Mouse (Mus musculus): Measurements from ENCODE around the gene Crlf3. TPM values are rescaled to one million over a fixed set of nuclear protein-coding genes. Genes with fewer than 3 reads are reported as not detected.
A peak's percentile ranks its signal among the peaks of the same experiment; 100 is the strongest.

Gene Crlf3
- polyA plus RNA-seq, 1 experiment from 2014 or later, result 26.5 TPM

DNA sequence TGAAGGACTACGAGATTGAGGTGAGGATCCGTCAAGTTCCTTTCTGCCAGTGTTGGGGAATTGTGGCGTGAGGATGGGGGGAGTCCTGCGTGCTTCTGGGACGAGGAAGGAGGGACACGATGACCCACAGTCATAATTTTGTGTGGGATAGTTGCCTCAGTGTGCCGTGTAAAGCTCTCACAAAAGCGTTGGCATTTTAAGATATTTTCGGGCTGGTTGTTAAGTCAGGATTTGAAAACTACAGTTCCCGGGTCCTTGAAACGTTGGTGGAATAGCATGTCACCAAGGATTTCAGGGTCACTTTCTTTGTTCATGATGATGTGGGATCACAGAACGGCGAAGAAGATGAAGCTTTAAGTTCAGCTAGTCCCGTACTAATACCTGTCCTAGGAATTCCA lies 9.0 kb upstream of the Crlf3 start:
- 0 out of 2 replicates have a peak, but pooled peaks cover under 1% of the 10 kb centered on the region for H3K36me3 ChIP-seq (ENCODE audit: insufficient read depth, low read length)
- no peaks in the 10 kb centered on the region for H3K9me3 ChIP-seq (replicated peaks; ENCODE audit: low read length)
- ATAC-seq (replicated peaks; ENCODE audit: low FRiP score, low read depth) (no peak), DNase-seq (ENCODE audit: low spot score) (no peak)
- H3K27me3 ChIP-seq (ENCODE audit: insufficient read depth, low read length), result no peaks in the 10 kb centered on the region
- H3K4me3 ChIP-seq (replicated peaks; ENCODE audit: low read depth, low read length), result peak overlapping the region; percentile 99
- H3K27ac ChIP-seq, result no peak overlapping the region
- 0% methylated on average over 14 of the region's 14 CpGs for WGBS
- no peaks in the 10 kb centered on the region for H3K4me1 ChIP-seq (replicated peaks; ENCODE audit: insufficient read depth, low read length)
- peak overlapping the region; percentile 75 for H3K4me2 ChIP-seq (ENCODE audit: low read length)
- no peak for TF ChIP-seq CTCF (IDR thresholded peaks at IDR 0.05; ENCODE audit: low read depth)
- peak overlapping the region; percentile 93 for H3K9ac ChIP-seq (ENCODE audit: low read depth, low read length)

DNA sequence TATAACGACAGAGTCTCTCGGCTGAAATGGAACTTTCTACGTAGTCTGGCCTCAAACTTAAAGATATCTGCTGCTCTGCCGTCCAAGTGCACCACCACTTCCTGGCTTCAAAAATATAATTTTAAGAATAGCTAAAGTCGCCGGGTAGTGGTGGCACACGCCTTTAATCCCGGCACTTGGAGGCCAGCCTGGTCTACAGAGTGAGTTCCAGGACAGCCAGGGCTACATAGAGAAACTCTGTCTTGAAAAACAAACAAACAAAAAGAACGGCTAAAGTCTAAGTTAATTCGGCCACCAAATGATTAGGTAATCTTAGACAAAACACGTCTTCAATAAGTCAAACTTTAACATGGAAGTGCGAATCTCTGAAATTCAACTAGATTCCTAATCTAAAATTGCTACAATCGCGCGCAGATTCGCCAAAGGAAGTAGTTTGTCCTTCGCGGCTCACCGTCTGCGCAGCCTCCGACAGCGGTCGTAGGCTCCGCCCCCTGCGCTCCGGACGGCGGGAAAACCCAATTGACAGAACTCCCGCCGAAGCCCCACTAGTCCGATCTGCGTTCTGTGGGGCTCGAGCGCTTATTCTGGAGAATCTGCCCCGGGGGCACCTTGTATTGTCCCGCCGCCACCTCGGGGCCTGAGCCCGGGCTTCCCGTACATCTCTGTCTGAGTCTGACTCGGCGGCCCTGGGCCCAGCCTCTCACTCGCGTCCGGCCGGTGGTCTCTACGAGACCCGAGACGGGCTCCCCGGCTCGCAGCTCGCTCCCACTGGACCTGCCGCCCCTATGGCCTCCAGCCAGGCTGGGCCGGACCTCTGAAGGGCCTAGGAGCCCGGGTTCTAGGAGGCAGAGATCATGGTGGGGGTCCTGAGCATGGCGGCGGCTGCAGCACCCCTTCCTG lies 8.4 kb upstream of the Crlf3 start, which contains the start of gene Atad5:
Gene Atad5 (plus strand): TSS at position 484 of the 900 bp plus-strand sequence.
- no peak for TF ChIP-seq CTCF (IDR thresholded peaks at IDR 0.05; ENCODE audit: low read depth)
- no peaks in the 10 kb centered on the region for H3K27me3 ChIP-seq (ENCODE audit: insufficient read depth, low read length)
- H3K4me3 ChIP-seq (replicated peaks; ENCODE audit: low read depth, low read length), result peak within 1 kb of the TSS; percentile 99
- DNase-seq (ENCODE audit: low spot score), result peak; percentile 93
- no peaks in the 10 kb centered on the region for H3K9me3 ChIP-seq (replicated peaks; ENCODE audit: low read length)
- H3K9ac ChIP-seq (ENCODE audit: low read depth, low read length), result peak within 1 kb of the TSS; percentile 93
- peak within 1 kb of the TSS; percentile 36; the same call in 1 of the 2 replicates for H3K27ac ChIP-seq
- 5% methylated on average over 57 of the region's 57 CpGs for WGBS
- ATAC-seq (replicated peaks; ENCODE audit: low FRiP score, low read depth), result peak; percentile 65
- peak within 1 kb of the TSS; percentile 75 for H3K4me2 ChIP-seq (ENCODE audit: low read length)
- no peaks in the 10 kb centered on the region for H3K4me1 ChIP-seq (replicated peaks; ENCODE audit: insufficient read depth, low read length)
- no peaks in the 10 kb centered on the region for H3K36me3 ChIP-seq (ENCODE audit: insufficient read depth, low read length)

DNA sequence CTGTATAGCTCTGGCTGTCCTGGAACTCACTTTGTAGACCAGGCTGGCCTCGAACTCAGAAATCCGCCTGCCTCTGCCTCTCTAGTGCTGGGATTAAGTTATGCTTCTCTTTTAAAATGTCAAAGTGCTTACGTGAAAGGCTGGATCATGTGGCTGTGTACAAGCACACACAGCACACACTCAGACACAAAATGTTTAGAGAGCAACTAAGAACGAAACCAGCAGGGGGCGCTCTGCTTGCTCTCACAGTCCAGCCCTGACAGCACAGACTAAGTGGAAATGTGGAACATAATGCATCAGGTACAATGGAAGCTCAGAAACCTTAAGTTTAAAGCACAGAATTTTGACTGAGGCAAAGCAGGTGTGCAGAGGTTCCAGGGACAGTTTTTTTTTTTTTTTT lies 6.1 kb upstream of the Crlf3 start:
- Histone ChIP-seq H3K27ac (no peak overlapping the region), H3K27me3 (ENCODE audit: insufficient read depth, low read length) (no peaks in the 10 kb centered on the region), H3K4me3 (replicated peaks; ENCODE audit: low read depth, low read length) (no peak overlapping the region), H3K36me3 (ENCODE audit: insufficient read depth, low read length) (no peaks in the 10 kb centered on the region), H3K4me2 (ENCODE audit: low read length) (no peak overlapping the region), H3K9ac (ENCODE audit: low read depth, low read length) (no peak overlapping the region), H3K4me1 (replicated peaks; ENCODE audit: insufficient read depth, low read length) (no peaks in the 10 kb centered on the region), H3K9me3 (replicated peaks; ENCODE audit: low read length) (no peaks in the 10 kb centered on the region)
- WGBS, result 17% methylated on average over 5 of the region's 5 CpGs
- DNase-seq (ENCODE audit: low spot score) (peak; percentile 87), ATAC-seq (replicated peaks; ENCODE audit: low FRiP score, low read depth) (peak; percentile 72)
- TF ChIP-seq CTCF (IDR thresholded peaks at IDR 0.05; ENCODE audit: low read depth), result peak; percentile 91

DNA sequence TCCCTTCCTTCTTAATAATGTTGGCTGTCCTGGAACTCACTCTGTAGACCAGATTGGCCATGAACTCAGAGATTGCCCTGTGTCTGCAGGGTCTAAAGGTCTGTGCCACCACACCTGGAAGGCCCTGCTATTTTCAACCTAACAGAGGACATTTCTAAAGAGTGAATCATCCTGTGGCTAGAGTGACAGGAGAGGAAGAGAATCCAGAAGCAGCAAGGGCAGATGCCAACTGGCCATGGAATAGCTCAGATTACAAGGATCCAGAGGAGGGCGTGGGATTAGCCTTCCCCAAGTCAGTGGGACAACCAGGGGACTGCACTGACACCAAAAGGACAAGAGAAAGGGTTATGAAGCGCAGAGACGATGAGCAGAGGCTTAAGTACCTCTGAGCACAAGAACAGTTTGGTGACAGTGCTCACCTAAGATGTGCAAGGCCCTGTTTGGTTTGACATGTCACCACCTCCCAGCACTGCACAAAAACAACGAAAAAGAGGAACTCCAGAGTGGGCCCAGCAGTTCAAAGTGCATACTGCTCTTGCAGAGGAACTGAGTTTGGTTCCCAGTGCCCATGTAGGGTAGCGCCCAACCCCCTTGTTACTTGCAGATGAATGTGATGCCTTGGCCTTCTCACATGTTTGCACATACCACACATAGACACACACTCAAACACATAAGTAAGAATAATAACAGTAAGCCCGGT lies 4.7 kb upstream of the Crlf3 start:
- Histone ChIP-seq H3K9ac (ENCODE audit: low read depth, low read length) (no peak overlapping the region), H3K4me3 (replicated peaks; ENCODE audit: low read depth, low read length) (no peak overlapping the region), H3K4me2 (ENCODE audit: low read length) (no peak overlapping the region), H3K9me3 (replicated peaks; ENCODE audit: low read length) (no peaks in the 10 kb centered on the region), H3K27ac (no peak overlapping the region), H3K36me3 (ENCODE audit: insufficient read depth, low read length) (no peaks in the 10 kb centered on the region), H3K4me1 (replicated peaks; ENCODE audit: insufficient read depth, low read length) (no peaks in the 10 kb centered on the region), H3K27me3 (ENCODE audit: insufficient read depth, low read length) (no peaks in the 10 kb centered on the region)
- ATAC-seq (replicated peaks; ENCODE audit: low FRiP score, low read depth), result no peak
- no peak for DNase-seq (ENCODE audit: low spot score)
- no peak for TF ChIP-seq CTCF (IDR thresholded peaks at IDR 0.05; ENCODE audit: low read depth)
- WGBS, result 67% methylated on average over 6 of the region's 6 CpGs

DNA sequence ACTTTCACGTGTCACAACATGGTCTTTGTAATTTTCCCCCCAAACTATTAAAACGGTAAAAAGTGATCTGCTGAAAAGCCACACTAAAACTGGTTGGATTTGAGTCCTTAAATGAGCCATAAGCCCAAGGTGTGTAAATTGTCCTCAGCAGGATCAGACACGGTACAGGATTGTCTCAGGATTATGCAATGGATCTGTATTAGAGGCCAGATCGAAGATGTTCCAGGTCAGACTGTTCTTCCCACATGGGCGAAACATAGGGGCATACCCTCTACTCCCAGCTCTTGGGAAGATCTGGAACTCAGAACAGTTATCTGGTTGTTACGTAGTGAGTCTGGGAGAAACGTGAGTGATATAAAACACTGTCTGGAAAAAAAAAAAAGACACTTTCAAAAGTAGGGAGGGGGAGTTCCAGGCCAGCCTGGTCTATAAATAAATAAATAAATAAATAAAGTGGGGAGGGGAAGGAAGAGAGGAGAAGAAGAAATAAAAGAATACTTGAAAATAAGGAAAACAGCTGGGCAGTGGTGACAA lies 1.1 kb upstream of the Crlf3 start:
- H3K27me3 ChIP-seq (ENCODE audit: insufficient read depth, low read length), result no peaks in the 10 kb centered on the region
- H3K27ac ChIP-seq, result peak overlapping the region; percentile 91
- peak overlapping the region; percentile 75; the same call in 1 of the 2 replicates for H3K4me2 ChIP-seq (ENCODE audit: low read length)
- DNase-seq (ENCODE audit: low spot score) (no peak), ATAC-seq (replicated peaks; ENCODE audit: low FRiP score, low read depth) (no peak)
- 0 out of 2 replicates have a peak, but pooled peaks cover 8% of the 10 kb centered on the region for H3K4me1 ChIP-seq (replicated peaks; ENCODE audit: insufficient read depth, low read length)
- no peak overlapping the region for H3K9ac ChIP-seq (ENCODE audit: low read depth, low read length)
- H3K9me3 ChIP-seq (replicated peaks; ENCODE audit: low read length), result no peaks in the 10 kb centered on the region
- TF ChIP-seq CTCF (IDR thresholded peaks at IDR 0.05; ENCODE audit: low read depth), result no peak
- H3K4me3 ChIP-seq (replicated peaks; ENCODE audit: low read depth, low read length), result no peak overlapping the region; the same call in 1 of the 2 replicates
- no peaks in the 10 kb centered on the region for H3K36me3 ChIP-seq (ENCODE audit: insufficient read depth, low read length)
- WGBS, result 76% methylated on average over 7 of the region's 7 CpGs

DNA sequence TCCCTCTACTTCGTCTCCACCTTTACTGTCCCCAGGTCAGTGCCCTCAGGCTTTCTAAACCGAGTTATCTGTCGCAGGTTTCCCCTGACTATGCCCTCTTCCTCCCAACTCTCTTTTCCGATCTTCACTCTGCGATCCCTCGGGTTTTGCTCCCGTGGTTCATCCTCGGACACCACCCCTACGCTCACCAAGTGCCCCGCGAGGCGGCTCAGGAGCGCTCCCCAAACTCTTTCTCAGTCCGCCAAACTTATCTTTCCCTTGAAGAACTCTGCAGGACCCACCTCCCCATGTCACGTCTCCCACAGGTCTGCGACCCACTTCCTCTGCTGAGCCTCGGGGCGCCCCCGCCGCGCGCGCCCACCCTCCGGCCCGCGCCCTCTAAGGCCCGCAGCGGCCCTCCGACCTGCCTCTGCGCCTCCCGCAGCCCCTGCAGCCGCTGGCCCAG lies 388 bp downstream of the Crlf3 start:
- H3K4me1 ChIP-seq (replicated peaks; ENCODE audit: insufficient read depth, low read length), result 0 out of 2 replicates have a peak, but pooled peaks cover 8% of the 10 kb centered on the region
- ATAC-seq (replicated peaks; ENCODE audit: low FRiP score, low read depth) (peak; percentile 40), DNase-seq (ENCODE audit: low spot score) (peak; percentile 52)
- TF ChIP-seq CTCF (IDR thresholded peaks at IDR 0.05; ENCODE audit: low read depth), result no peak
- WGBS, result under 1% methylated on average over 32 of the region's 32 CpGs
- no peaks in the 10 kb centered on the region for H3K9me3 ChIP-seq (replicated peaks; ENCODE audit: low read length)
- H3K9ac ChIP-seq (ENCODE audit: low read depth, low read length), result peak overlapping the region; percentile 95
- no peaks in the 10 kb centered on the region for H3K36me3 ChIP-seq (ENCODE audit: insufficient read depth, low read length)
- peak overlapping the region; percentile 91 for H3K27ac ChIP-seq
- H3K4me2 ChIP-seq (ENCODE audit: low read length), result peak overlapping the region; percentile 75
- no peaks in the 10 kb centered on the region for H3K27me3 ChIP-seq (ENCODE audit: insufficient read depth, low read length)
- peak overlapping the region; percentile 94 for H3K4me3 ChIP-seq (replicated peaks; ENCODE audit: low read depth, low read length)

Measured in kidney, postnatal 0 days (tissue).